Mouse (Mus musculus): Measurements from ENCODE around the gene Ugt1a6b. TPM values are rescaled to one million over a fixed set of nuclear protein-coding genes. Genes with fewer than 3 reads are reported as not detected.

Gene Ugt1a6b
- polyA plus RNA-seq, 1 experiment from 2014 or later, result 5.2 TPM

- TF ChIP-seq EP300 (optimal IDR thresholded peaks at IDR 0.05), result no peak
- Histone ChIP-seq H3K4me1 (replicated peaks; ENCODE audit: control insufficient read depth, insufficient read depth) (no peaks in the 10 kb centered on the region), H3K27me3 (ENCODE audit: control insufficient read depth, insufficient read depth, low read length) (no peaks in the 10 kb centered on the region), H3K4me3 (ENCODE audit: low read depth, low read length) (no peak overlapping the region), H3K4me2 (replicated peaks; ENCODE audit: low read depth) (no peak overlapping the region), H3K27ac (replicated peaks) (no peak overlapping the region), H3K9ac (ENCODE audit: low read length) (no peak overlapping the region), H3K36me3 (ENCODE audit: control insufficient read depth, insufficient read depth, low read length) (no peaks in the 10 kb centered on the region), H3K9me3 (ENCODE audit: control insufficient read depth, low read length) (peaks cover 39% of the 10 kb centered on the region)
- DNase-seq (ENCODE audit: low spot score) (no peak), ATAC-seq (ENCODE audit: low FRiP score, low TSS enrichment) (no peak)
- WGBS, result 77% methylated on average over 7 of the region's 7 CpGs
These were observed 146.5 kb downstream of the Ugt1a6b start for GRCm38 (mm10) chr1:88249596-88249995.

- no peaks in the 10 kb centered on the region for H3K4me1 ChIP-seq (replicated peaks; ENCODE audit: control insufficient read depth, insufficient read depth)
- H3K27me3 ChIP-seq (ENCODE audit: control insufficient read depth, insufficient read depth, low read length), result no peaks in the 10 kb centered on the region
- no peak overlapping the region for H3K9ac ChIP-seq (ENCODE audit: low read length)
- H3K4me2 ChIP-seq (replicated peaks; ENCODE audit: low read depth), result no peak overlapping the region
- no peak overlapping the region for H3K4me3 ChIP-seq (ENCODE audit: low read depth, low read length)
- H3K36me3 ChIP-seq (ENCODE audit: control insufficient read depth, insufficient read depth, low read length), result no peaks in the 10 kb centered on the region
- no peak for TF ChIP-seq EP300 (optimal IDR thresholded peaks at IDR 0.05)
- no peak for TF ChIP-seq CTCF (IDR thresholded peaks at IDR 0.05; ENCODE audit: low read depth)
- DNase-seq (ENCODE audit: low spot score) (no peak), ATAC-seq (ENCODE audit: low FRiP score, low TSS enrichment) (no peak)
- H3K9me3 ChIP-seq (ENCODE audit: control insufficient read depth, low read length), result peaks cover 40% of the 10 kb centered on the region
- WGBS, result 77% methylated on average over 5 of the region's 5 CpGs
- no peak overlapping the region for H3K27ac ChIP-seq (replicated peaks)
These were observed 147.0 kb downstream of the Ugt1a6b start for GRCm38 (mm10) chr1:88250023-88250422.

GRCm38 (mm10) chr1:88253106-88253505 lies 150.1 kb downstream of the Ugt1a6b start:
- no peak for ATAC-seq (ENCODE audit: low FRiP score, low TSS enrichment)
- peaks cover 47% of the 10 kb centered on the region for H3K9me3 ChIP-seq (ENCODE audit: control insufficient read depth, low read length)
- H3K36me3 ChIP-seq (ENCODE audit: control insufficient read depth, insufficient read depth, low read length), result no peaks in the 10 kb centered on the region
- WGBS, result 69% methylated on average over 8 of the region's 8 CpGs
- no peak overlapping the region for H3K4me3 ChIP-seq (ENCODE audit: low read depth, low read length)
- no peak for DNase-seq (ENCODE audit: low spot score)
- no peak overlapping the region for H3K4me2 ChIP-seq (replicated peaks; ENCODE audit: low read depth)
- H3K4me1 ChIP-seq (replicated peaks; ENCODE audit: control insufficient read depth, insufficient read depth), result 0 out of 2 replicates have a peak, but pooled peaks cover 2% of the 10 kb centered on the region
- H3K9ac ChIP-seq (ENCODE audit: low read length), result no peak overlapping the region
- H3K27ac ChIP-seq (replicated peaks), result no peak overlapping the region
- H3K27me3 ChIP-seq (ENCODE audit: control insufficient read depth, insufficient read depth, low read length), result no peaks in the 10 kb centered on the region
- TF ChIP-seq CTCF (IDR thresholded peaks at IDR 0.05; ENCODE audit: low read depth) (no peak), EP300 (optimal IDR thresholded peaks at IDR 0.05) (no peak)

GRCm38 (mm10) chr1:88253540-88253939 lies 150.5 kb downstream of the Ugt1a6b start:
- TF ChIP-seq EP300 (optimal IDR thresholded peaks at IDR 0.05), result no peak
- TF ChIP-seq CTCF (IDR thresholded peaks at IDR 0.05; ENCODE audit: low read depth), result no peak
- H3K4me3 ChIP-seq (ENCODE audit: low read depth, low read length), result no peak overlapping the region
- no peak for ATAC-seq (ENCODE audit: low FRiP score, low TSS enrichment)
- no peak overlapping the region for H3K27ac ChIP-seq (replicated peaks)
- H3K4me2 ChIP-seq (replicated peaks; ENCODE audit: low read depth), result no peak overlapping the region
- H3K9ac ChIP-seq (ENCODE audit: low read length), result no peak overlapping the region
- peaks cover 47% of the 10 kb centered on the region for H3K9me3 ChIP-seq (ENCODE audit: control insufficient read depth, low read length)
- 70% methylated on average over 6 of the region's 6 CpGs for WGBS
- no peaks in the 10 kb centered on the region for H3K27me3 ChIP-seq (ENCODE audit: control insufficient read depth, insufficient read depth, low read length)
- DNase-seq (ENCODE audit: low spot score), result no peak
- H3K4me1 ChIP-seq (replicated peaks; ENCODE audit: control insufficient read depth, insufficient read depth), result 0 out of 2 replicates have a peak, but pooled peaks cover 2% of the 10 kb centered on the region
- no peaks in the 10 kb centered on the region for H3K36me3 ChIP-seq (ENCODE audit: control insufficient read depth, insufficient read depth, low read length)

- Histone ChIP-seq H3K9ac (ENCODE audit: low read length) (0 out of 2 replicates have a peak overlapping the region, but pooled peaks have one; percentile 2), H3K4me3 (ENCODE audit: low read depth, low read length) (no peak overlapping the region), H3K4me2 (replicated peaks; ENCODE audit: low read depth) (no peak overlapping the region), H3K9me3 (ENCODE audit: control insufficient read depth, low read length) (peaks cover 34% of the 10 kb centered on the region), H3K27me3 (ENCODE audit: control insufficient read depth, insufficient read depth, low read length) (no peaks in the 10 kb centered on the region), H3K36me3 (ENCODE audit: control insufficient read depth, insufficient read depth, low read length) (peaks cover 5% of the 10 kb centered on the region), H3K27ac (replicated peaks) (no peak overlapping the region), H3K4me1 (replicated peaks; ENCODE audit: control insufficient read depth, insufficient read depth) (peaks cover 7% of the 10 kb centered on the region; the same call in 1 of the 2 replicates)
- no peak for DNase-seq (ENCODE audit: low spot score)
- WGBS, result 86% methylated on average over 12 of the region's 12 CpGs
- ATAC-seq (ENCODE audit: low FRiP score, low TSS enrichment), result peak; percentile 3; the same call in 1 of the 2 replicates
- TF ChIP-seq EP300 (optimal IDR thresholded peaks at IDR 0.05), result no peak
- no peak for TF ChIP-seq CTCF (IDR thresholded peaks at IDR 0.05; ENCODE audit: low read depth)
These were observed 151.9 kb downstream of the Ugt1a6b start for GRCm38 (mm10) chr1:88254793-88255465.

- H3K9ac ChIP-seq (ENCODE audit: low read length), result 0 out of 2 replicates have a peak overlapping the region, but pooled peaks have one; percentile 2
- no peak for DNase-seq (ENCODE audit: low spot score)
- H3K27ac ChIP-seq (replicated peaks), result no peak overlapping the region
- H3K4me1 ChIP-seq (replicated peaks; ENCODE audit: control insufficient read depth, insufficient read depth), result peaks cover 12% of the 10 kb centered on the region; the same call in 1 of the 2 replicates
- 53% methylated on average over 2 of the region's 2 CpGs for WGBS
- no peak for ATAC-seq (ENCODE audit: low FRiP score, low TSS enrichment)
- peaks cover 11% of the 10 kb centered on the region for H3K36me3 ChIP-seq (ENCODE audit: control insufficient read depth, insufficient read depth, low read length)
- no peak overlapping the region for H3K4me3 ChIP-seq (ENCODE audit: low read depth, low read length)
- H3K4me2 ChIP-seq (replicated peaks; ENCODE audit: low read depth), result no peak overlapping the region
- TF ChIP-seq CTCF (IDR thresholded peaks at IDR 0.05; ENCODE audit: low read depth) (no peak), EP300 (optimal IDR thresholded peaks at IDR 0.05) (no peak)
- no peaks in the 10 kb centered on the region for H3K27me3 ChIP-seq (ENCODE audit: control insufficient read depth, insufficient read depth, low read length)
- peaks cover 29% of the 10 kb centered on the region for H3K9me3 ChIP-seq (ENCODE audit: control insufficient read depth, low read length)
These were observed 152.4 kb downstream of the Ugt1a6b start for GRCm38 (mm10) chr1:88255466-88255857.
